Comparison of ENCODE assay signal across 15 mouse cellular contexts in the genomic region with DNA sequence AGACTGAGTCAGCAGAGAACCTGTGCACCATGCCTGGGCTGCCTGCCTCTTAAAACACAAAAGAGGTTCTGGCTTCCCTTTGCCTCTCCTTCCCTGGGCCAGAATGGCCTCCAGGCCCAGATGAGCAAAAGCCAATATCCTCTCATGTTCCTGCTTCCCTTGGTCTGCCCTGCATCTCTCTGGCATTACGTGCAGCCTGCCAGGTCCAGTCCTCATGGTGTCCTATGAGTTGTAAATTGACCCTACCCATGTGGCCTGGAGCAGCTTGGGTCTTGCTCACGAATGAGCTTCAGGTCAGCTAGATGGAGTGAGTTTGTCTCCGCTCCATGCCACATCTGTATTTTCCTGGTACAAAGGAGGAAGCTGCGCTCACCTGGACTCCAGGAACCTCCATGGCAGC. TPM values are rescaled to one million over a fixed set of nuclear protein-coding genes. Genes with fewer than 3 reads are reported as not detected.
DNase-seq lines count a peak whose midpoint lies in the region; TF ChIP-seq lines count a peak whose summit lies in the region.
"Had no signal": no experiment of that assay in that cellular context is flagged by ENCODE, and none has a peak within 500 bp of the region (broad histone marks: within the 10 kb centered on the region; RNA-seq: fewer than 3 reads in every experiment).

No protein-coding gene starts in this region.

- DNase-seq in heart, adult 11 months: peak; percentile 84
- no peak for DNase-seq in heart, postnatal 10 days
- DNase-seq in testis, postnatal 14 days (ENCODE audit: low spot score): no peak
- DNase-seq in skeletal muscle tissue, adult 2 months (ENCODE audit: low read depth, low spot score): peak; percentile 80
- no peak for DNase-seq in thymus, postnatal 10 days (ENCODE audit: low spot score in 2 of 2)
- DNase-seq: adrenal gland, adult 8-10 months; embryo, embryonic 11 days had no signal

- intact Hi-C loops in heart, postnatal 10 days (cut with DNase I): no loop called here

- H3K36me3 ChIP-seq in testis, adult 2 months (ENCODE audit: control insufficient read depth, insufficient read depth, low read length): no peaks in the 10 kb centered on the region
- H3K36me3 ChIP-seq: embryonic facial prominence, embryonic 13.5 days; embryonic facial prominence, embryonic 15.5 days; forebrain, embryonic 10.5 days; forebrain, embryonic 12.5 days; G1E had no signal

- H3K4me3 ChIP-seq in testis, adult 2 months (ENCODE audit: control insufficient read depth, low read depth, low read length): peak overlapping the region; percentile 41
- H3K4me3 ChIP-seq: embryonic facial prominence, embryonic 13.5 days; embryonic facial prominence, embryonic 15.5 days; erythroblast, embryonic 14.5 days; forebrain, embryonic 10.5 days; forebrain, embryonic 12.5 days had no signal

- no peaks in the 10 kb centered on the region for H3K27me3 ChIP-seq in testis, adult 2 months (ENCODE audit: control insufficient read depth, insufficient read depth, low read length)
- H3K27me3 ChIP-seq: embryonic facial prominence, embryonic 13.5 days; embryonic facial prominence, embryonic 15.5 days; forebrain, embryonic 12.5 days; Patski had no signal

- no peak for TF ChIP-seq POLR2A in testis, adult 2 months (IDR thresholded peaks at IDR 0.05; ENCODE audit: control insufficient read depth, low read depth, low read length)

- H3K27ac ChIP-seq in testis, adult 2 months (ENCODE audit: control insufficient read depth, insufficient read depth, low read depth, low read length): no peak overlapping the region
- H3K27ac ChIP-seq: embryonic facial prominence, embryonic 13.5 days; embryonic facial prominence, embryonic 15.5 days; forebrain, embryonic 10.5 days; forebrain, embryonic 12.5 days had no signal

- no peak for TF ChIP-seq CTCF in testis, adult 2 months (IDR thresholded peaks at IDR 0.05; ENCODE audit: control insufficient read depth, insufficient read depth, insufficient replicate concordance, low read depth, low read length)

- no peaks in the 10 kb centered on the region; the same call in 1 of the 2 replicates for H3K4me1 ChIP-seq in testis, adult 2 months (ENCODE audit: control insufficient read depth, insufficient read depth, low read length)
- H3K4me1 ChIP-seq: embryonic facial prominence, embryonic 13.5 days; embryonic facial prominence, embryonic 15.5 days; forebrain, embryonic 10.5 days; forebrain, embryonic 12.5 days had no signal

RNA-seq across cellular contexts. Expression of gene Slc41a3, which starts 7.5 kb away (rescaled TPM):
- 10 to 100 TPM; 38.5 to 40.4 TPM for total RNA-seq in heart, postnatal 10 days (2021)
- 73.3 and 79.5 TPM in 2 replicates for polyA plus RNA-seq in testis, adult 2 months (2012; rRNA removed)

Comparison
In these comparisons a context has a peak if more than half of its experiments do, and no peak if none do; other contexts are left out.
1. DNase-seq: peak in heart, adult 11 months (single experiment) and skeletal muscle tissue, adult 2 months (single experiment); none in heart, postnatal 10 days (0 of 2), testis, postnatal 14 days (single experiment) and thymus, postnatal 10 days (0 of 2).